Mouse (Mus musculus): Measurements from ENCODE around the gene Gm5565. TPM values are rescaled to one million over a fixed set of nuclear protein-coding genes. Genes with fewer than 3 reads are reported as not detected.

Gene Gm5565
- not detected for polyA plus RNA-seq (2014; fragmentation: Illumina TruSeq; extraction: RNeasy Lipid Tissue Mini Kit (QIAGEN cat#74804); ENCODE audit: low replicate concordance)

DNA sequence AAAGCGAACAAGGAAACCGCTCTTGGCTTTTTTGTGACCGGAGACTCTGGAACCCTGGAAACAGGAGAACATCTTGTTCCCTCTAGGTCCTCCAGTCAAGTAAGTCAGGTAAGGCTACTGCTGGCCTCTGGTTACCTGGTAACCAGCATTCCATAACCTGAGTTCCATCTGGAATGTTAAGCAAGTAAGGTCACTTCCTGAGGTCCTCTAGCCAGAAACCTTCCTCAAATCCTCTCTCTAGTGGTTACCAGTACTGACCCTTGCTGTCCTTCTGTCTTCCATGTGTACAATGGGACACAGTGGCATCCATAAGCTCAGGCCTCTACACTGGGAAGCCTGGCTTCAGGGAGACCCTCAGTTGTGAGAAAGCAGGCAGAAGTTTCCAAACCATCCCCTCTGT is at the start of gene Gm5565:
Gene Gm5565 (minus strand): TSS at position 101 of the 400 bp plus-strand sequence.

GRCm38 (mm10) chr5:146185204-146185603 is 24.9 kb upstream of the Gm5565 start, which contains the start of gene 1700001J03Rik:
1700001J03Rik (minus strand) TSS chr5:146185304.

DNA sequence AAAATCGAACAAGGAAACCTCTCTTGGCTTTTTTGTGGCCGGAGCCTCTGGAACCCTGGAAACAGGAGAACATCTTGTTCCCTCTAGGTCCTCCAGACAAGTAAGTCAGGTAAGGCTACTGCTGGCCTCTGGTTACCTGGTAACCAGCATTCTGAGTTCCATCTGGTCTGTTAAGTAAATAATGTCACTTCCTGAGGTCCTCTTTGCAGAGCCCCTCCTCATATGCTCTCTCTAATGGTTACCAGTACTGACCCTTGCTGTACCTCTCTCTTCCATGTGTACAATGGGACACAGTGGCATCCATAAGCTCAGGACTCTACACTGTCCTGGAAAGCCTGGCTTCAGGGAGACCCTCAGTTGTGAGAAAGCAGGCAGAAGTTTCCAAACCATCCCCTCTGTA is 10.3 kb upstream of the Gm5565 start, which contains the start of gene Gm6309:
Gene Gm6309 (minus strand): TSS at position 101 of the 400 bp plus-strand sequence.

Other genes with a start within 250 kb of the Gm5565 start
- gene Cyp3a25, start 150.9 kb downstream of the Gm5565 start, polyA plus RNA-seq (2014; fragmentation: Illumina TruSeq; extraction: RNeasy Lipid Tissue Mini Kit (QIAGEN cat#74804); ENCODE audit: low replicate concordance): 2,948 TPM
- gene Cyp3a59, start 81.3 kb downstream of the Gm5565 start, polyA plus RNA-seq (2014; fragmentation: Illumina TruSeq; extraction: RNeasy Lipid Tissue Mini Kit (QIAGEN cat#74804); ENCODE audit: low replicate concordance): 6.4 TPM
- gene Gm6309, start 10.2 kb upstream of the Gm5565 start, polyA plus RNA-seq (2014; fragmentation: Illumina TruSeq; extraction: RNeasy Lipid Tissue Mini Kit (QIAGEN cat#74804); ENCODE audit: low replicate concordance): not detected
- not detected for gene 1700001J03Rik, start 24.8 kb upstream of the Gm5565 start, polyA plus RNA-seq (2014; fragmentation: Illumina TruSeq; extraction: RNeasy Lipid Tissue Mini Kit (QIAGEN cat#74804); ENCODE audit: low replicate concordance)
- 69.6 TPM for gene Rnf6, start 61.0 kb upstream of the Gm5565 start, polyA plus RNA-seq (2014; fragmentation: Illumina TruSeq; extraction: RNeasy Lipid Tissue Mini Kit (QIAGEN cat#74804); ENCODE audit: low replicate concordance)
- gene Cdk8, start 70.7 kb upstream of the Gm5565 start, polyA plus RNA-seq (2014; fragmentation: Illumina TruSeq; extraction: RNeasy Lipid Tissue Mini Kit (QIAGEN cat#74804); ENCODE audit: low replicate concordance): 109 TPM
- gene Wasf3, start 224.4 kb upstream of the Gm5565 start, polyA plus RNA-seq (2014; fragmentation: Illumina TruSeq; extraction: RNeasy Lipid Tissue Mini Kit (QIAGEN cat#74804); ENCODE audit: low replicate concordance): 2.2 TPM

Measured in small intestine, adult 10 weeks (tissue).